Mouse (Mus musculus): ENCODE results near the gene Slc26a1.

Slc26a1 gene

GRCm38 (mm10) chr5:108675251-108675816 lies at the start of gene Slc26a1:
Slc26a1 (minus strand) TSS chr5:108675569.
- no peak for DNase-seq (ENCODE audit: low spot score in 2 of 2)

- no peak for DNase-seq (ENCODE audit: low spot score in 2 of 2)
Measured at GRCm38 (mm10) chr5:108724006-108724405, 48.6 kb upstream of the Slc26a1 start.

DNA sequence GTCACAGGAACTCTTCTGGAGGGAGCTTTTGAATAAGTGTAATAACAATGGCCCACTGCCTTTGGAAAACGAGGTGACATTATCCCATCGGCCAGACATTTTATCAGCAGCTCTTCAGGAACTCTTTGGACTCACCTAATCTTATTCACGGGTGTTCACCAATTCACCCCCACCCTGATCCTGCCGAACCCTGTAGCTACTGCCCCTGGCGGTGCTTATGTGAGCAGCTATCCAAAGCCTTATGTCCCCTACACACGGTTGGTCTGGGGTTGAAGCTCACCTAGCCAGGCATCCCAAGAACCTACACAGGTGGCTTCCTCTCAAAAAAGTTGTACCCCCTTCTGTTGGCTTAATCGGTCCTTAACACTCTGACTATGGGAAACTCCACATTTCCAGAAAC lies 44.4 kb upstream of the Slc26a1 start:
- no peak for DNase-seq (ENCODE audit: low spot score in 2 of 2)

- DNase-seq (ENCODE audit: low spot score in 2 of 2): no peak
Measured at GRCm38 (mm10) chr5:108718051-108718450, 42.7 kb upstream of the Slc26a1 start.

- no peak for DNase-seq (ENCODE audit: low spot score in 2 of 2)
Measured at GRCm38 (mm10) chr5:108715974-108716373, 40.6 kb upstream of the Slc26a1 start.

- DNase-seq (ENCODE audit: low spot score in 2 of 2): no peak
Measured at GRCm38 (mm10) chr5:108714149-108714548, 38.8 kb upstream of the Slc26a1 start.

DNA sequence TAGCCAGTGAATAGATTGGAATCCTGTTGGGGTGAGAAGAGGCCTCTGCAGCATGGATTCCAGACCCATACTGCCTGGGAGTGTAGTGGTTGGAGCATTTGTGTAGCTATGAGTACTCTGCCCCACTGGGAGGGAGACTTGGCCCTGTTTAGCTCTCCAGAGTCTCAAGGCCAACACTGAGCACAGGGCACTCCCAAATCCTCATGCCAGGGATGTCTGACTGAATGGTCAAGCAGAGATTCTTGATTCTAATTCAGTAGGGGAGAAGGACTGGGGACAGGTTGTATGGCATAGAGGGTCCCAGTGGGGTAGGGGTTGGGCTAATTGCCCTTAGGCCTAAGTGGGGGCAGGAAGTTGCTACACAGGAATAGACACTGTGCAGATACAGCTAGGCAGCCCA lies 38.3 kb upstream of the Slc26a1 start:
- DNase-seq (ENCODE audit: low spot score in 2 of 2): no peak

GRCm38 (mm10) chr5:108713096-108713495 lies 37.7 kb upstream of the Slc26a1 start:
- no peak for DNase-seq (ENCODE audit: low spot score in 2 of 2)

DNA sequence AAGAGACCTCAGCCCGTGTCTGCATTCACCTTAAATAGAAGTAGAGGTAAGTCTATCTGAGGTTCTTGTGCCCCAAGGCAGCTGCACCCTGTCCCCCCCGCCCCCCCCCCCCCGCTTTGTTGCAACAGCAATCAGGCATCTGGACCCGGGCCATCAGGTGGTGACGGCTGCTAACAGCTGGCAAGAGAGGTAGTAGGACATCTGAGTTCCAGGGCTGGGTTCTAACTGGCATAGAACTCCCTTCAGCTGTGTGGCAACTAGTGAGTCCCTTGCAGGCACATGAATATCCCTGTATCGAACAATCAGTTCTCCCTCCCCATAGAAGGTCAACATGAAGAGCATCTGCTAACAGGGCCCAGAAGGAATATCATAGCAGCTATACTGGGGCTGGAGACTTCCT lies 36.6 kb upstream of the Slc26a1 start:
- DNase-seq (ENCODE audit: low spot score in 2 of 2): no peak

GRCm38 (mm10) chr5:108708981-108709731 lies 33.8 kb upstream of the Slc26a1 start:
- DNase-seq (ENCODE audit: low spot score in 2 of 2): no peak

DNA sequence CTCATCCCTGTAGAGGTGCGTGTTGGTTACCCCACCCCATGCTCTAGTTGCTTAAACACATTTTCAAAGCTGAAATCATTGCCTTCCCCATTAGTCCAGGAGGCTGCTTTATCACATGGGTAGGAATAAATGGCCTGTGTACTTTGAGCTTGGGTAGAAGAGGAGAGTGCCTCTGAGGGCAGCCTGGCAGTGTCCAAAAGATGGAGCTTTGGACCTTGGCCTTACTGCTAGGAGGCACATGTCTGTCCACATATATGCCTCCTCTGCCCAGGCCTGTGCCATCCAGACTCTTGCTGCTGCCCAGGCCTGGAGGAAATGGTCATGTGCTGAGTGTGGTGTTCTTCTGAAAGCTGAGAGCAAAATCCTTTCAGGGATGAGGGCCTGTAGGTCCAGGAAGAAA lies 33.0 kb upstream of the Slc26a1 start:
- no peak for DNase-seq (ENCODE audit: low spot score in 2 of 2)

GRCm38 (mm10) chr5:108707758-108708157 lies 32.4 kb upstream of the Slc26a1 start:
- no peak for DNase-seq (ENCODE audit: low spot score in 2 of 2)

DNA sequence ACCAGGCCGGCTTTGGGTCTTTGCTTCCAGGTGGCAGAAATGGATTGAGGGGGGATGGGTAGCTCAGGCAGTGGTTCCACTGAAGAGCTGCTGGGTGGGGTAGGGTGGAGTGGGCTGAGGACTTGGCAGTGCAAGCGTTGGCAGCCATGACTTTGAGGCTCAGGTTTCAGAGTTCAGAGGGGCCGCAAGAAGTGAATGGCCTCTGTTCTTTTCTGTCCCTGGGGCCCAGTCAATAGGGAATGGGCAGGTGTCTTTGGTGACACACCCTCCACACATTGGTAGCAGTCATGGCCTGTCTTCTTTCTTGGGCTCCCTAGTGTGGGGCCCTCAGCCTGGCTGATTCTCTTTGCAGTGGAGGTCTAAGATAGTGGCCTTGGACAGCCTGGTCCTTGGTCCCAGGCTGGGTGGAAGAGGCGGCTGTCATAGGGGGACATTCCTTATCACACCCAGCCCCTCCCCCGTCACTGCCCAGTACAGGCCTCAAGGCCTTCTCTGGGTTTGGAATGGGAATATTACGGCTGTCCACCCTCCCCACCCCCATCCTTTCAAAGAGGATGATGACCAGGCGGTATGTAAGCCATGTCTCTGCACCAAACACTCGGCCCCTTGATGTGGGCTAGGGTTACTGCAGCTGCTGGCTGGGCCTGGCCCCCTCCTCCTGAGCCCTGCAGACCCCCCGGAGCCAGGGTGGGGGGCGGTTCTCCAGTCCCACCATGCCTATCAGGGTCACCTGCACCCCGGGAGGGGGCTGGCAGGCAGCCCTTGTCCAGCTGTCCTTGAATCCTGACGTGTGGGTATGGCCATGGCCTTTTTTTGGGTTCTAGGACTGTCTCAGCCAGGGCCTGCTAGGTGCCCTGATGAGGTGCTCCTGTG lies 28.6 kb upstream of the Slc26a1 start:
- no peak for DNase-seq (ENCODE audit: low spot score in 2 of 2)

DNA sequence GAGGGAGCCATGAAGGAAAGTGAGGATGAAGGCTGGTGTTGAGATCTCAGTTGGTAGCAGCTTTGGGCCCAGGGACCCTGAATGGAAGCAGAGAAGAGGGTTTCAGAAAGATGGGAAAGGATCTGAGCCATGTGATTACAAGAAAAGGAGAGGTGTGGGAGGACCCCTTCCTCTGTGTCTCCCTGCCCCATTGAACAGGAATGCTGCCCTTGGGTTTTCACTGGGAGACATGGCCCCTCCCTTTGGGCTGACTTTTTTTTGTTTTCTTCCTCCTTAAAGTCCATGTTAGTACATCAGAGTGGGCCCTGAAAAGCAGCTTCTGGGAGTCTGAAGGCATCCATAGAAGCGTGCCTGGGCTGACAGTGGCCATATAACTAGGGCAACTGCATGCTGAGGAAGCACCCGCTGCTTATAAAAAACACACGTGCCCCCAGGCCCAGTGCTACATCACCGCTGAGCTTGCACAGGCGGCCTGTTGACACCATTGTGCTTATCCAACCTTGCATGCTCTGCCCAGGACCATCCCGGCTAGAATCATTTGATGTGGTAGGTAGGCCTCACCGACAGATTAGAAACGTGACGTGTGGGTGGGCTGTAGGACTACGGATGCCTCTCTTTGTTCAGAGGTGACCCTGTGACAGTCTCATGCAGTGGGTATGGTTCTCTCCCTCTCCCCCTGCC lies 26.1 kb upstream of the Slc26a1 start:
- DNase-seq (ENCODE audit: low spot score in 2 of 2): no peak

- no peak for DNase-seq (ENCODE audit: low spot score in 2 of 2)
Measured at GRCm38 (mm10) chr5:108700346-108700745, 25.0 kb upstream of the Slc26a1 start.

GRCm38 (mm10) chr5:108697341-108697753 lies 22.0 kb upstream of the Slc26a1 start:
- DNase-seq (ENCODE audit: low spot score in 2 of 2): no peak

DNA sequence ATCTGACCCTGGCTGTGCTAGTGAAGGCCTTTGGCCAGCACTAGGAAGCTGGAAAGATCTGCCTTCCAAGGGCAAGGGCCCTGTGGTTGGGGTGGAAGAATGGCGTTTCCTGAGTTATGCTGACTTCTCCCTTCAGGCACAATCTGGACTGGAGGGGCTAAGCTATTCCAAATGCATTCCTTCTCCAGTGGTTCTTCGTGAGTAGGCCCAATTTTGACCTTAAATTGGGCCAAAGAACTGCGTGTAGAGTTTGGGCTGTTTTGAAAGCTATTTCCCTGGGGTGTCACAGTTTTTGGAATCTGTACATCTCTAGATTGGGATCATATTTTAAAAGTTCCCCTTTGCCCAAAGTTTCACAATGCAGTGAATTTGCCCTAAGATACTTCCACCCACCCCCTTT lies 21.2 kb upstream of the Slc26a1 start:
- DNase-seq (ENCODE audit: low spot score in 2 of 2): no peak

- no peak for DNase-seq (ENCODE audit: low spot score in 2 of 2)
Measured at GRCm38 (mm10) chr5:108695861-108696260, 20.5 kb upstream of the Slc26a1 start.

GRCm38 (mm10) chr5:108694352-108695261 lies 19.2 kb upstream of the Slc26a1 start:
- DNase-seq (ENCODE audit: low spot score in 2 of 2): peak in 1 of 2 experiments; percentile 26

DNA sequence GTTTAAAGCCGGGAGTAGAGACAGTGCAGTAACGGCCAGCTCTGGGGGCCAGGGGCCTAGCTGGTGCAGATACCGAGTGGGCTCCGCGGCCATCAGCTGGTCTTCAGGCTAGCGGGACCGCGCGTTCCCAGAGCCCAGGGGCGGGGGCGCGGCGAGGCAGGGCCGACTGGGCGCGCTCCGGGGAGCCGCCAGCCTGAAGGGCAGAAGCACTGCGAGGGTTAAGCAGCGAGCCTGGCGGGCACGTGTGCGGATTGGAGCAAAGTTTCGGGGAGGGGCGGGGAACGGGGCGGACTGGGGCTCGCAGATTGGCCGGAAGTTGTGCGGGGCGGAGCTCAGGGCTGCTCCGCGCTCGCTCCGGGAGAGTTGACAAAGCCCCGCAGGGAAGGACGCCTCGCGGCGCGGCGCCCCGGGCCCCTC lies 18.5 kb upstream of the Slc26a1 start:
- DNase-seq (ENCODE audit: low spot score in 2 of 2): peak; percentile 73 to 79

GRCm38 (mm10) chr5:108692271-108692670 lies 16.9 kb upstream of the Slc26a1 start, which contains the start of gene Fgfrl1:
Fgfrl1 (plus strand) TSS chr5:108692382.
- DNase-seq (ENCODE audit: low spot score in 2 of 2): peak; percentile 57 to 70

Measured in spleen, postnatal 14 days (tissue).